Mouse (Mus musculus): ENCODE data around the gene Mtif3. TPM values are rescaled to one million over a fixed set of nuclear protein-coding genes. Genes with fewer than 3 reads are reported as not detected.

Gene Mtif3
- total and polyA plus RNA-seq, 3 experiments: 15.2 to 26.7 (median 25.6) TPM

- dilution Hi-C loops (cut with MboI; ENCODE audit: extremely low pct_ligation_motif_present, extremely low pct_unique_long_range_greater_than_20kb, low sequenced_read_pairs): no loop called here
- H3K9me3 ChIP-seq (replicated peaks; ENCODE audit: low read length): no peaks in the 10 kb centered on the region
- peak overlapping the region; percentile 23; the same call in 1 of the 2 replicates for H3K4me2 ChIP-seq (ENCODE audit: insufficient read depth, low read depth, poor library complexity, severe bottlenecking)
- H3K4me3 ChIP-seq (replicated peaks in 1 of 3; ENCODE audit: low read depth in 2 of 3, low read length in 2 of 3, poor library complexity in 1 of 3): no peak overlapping the region
- no peaks in the 10 kb centered on the region for H3K79me2 ChIP-seq (replicated peaks; ENCODE audit: control insufficient read depth, extremely low read depth, insufficient read depth, poor library complexity, severe bottlenecking)
- H3K9ac ChIP-seq (ENCODE audit: insufficient read depth, low read depth): no peak overlapping the region
- DNase-seq (ENCODE audit: extremely low read depth): peak; percentile 77
- peaks cover 0 to 6% of the 10 kb centered on the region in 2 experiments; a peak in 2 of 4 replicates for H3K4me1 ChIP-seq (ENCODE audit: control insufficient read depth in 1 of 2, insufficient read depth in 2 of 2)
- TF ChIP-seq CTCF (conservative IDR thresholded peaks at IDR 0.05 in 1 of 2, IDR thresholded peaks at IDR 0.05 in 1 of 2; ENCODE audit: low read depth in 2 of 2, low read length in 2 of 2) (peak; percentile 65 to 93), TBP (conservative IDR thresholded peaks at IDR 0.05; ENCODE audit: low read depth, low read length) (no peak), MAZ (IDR thresholded peaks at IDR 0.05; ENCODE audit: low read depth, low read length) (0 out of 2 replicates have a peak, but pooled peaks have one; percentile 20), RAD21 (IDR thresholded peaks at IDR 0.05; ENCODE audit: low read depth, low read length) (peak; percentile 92), MEF2A (IDR thresholded peaks at IDR 0.05; ENCODE audit: borderline replicate concordance, low read depth, low read length) (0 out of 2 replicates have a peak, but pooled peaks have one; percentile 22), HCFC1 (IDR thresholded peaks at IDR 0.05; ENCODE audit: low read depth, low read length) (no peak), PAX5 (IDR thresholded peaks at IDR 0.05; ENCODE audit: low read length) (no peak), POLR2AphosphoS2 (IDR thresholded peaks at IDR 0.05; ENCODE audit: low read depth, low read length) (no peak), ZNF384 (IDR thresholded peaks at IDR 0.05; ENCODE audit: low read depth, low read length) (no peak), SIN3A (IDR thresholded peaks at IDR 0.05; ENCODE audit: low read length) (no peak), NRF1 (IDR thresholded peaks at IDR 0.05; ENCODE audit: low read depth, low read length) (no peak), SMC3 (IDR thresholded peaks at IDR 0.05; ENCODE audit: low read depth, low read length) (peak; percentile 82), CHD1 (IDR thresholded peaks at IDR 0.05; ENCODE audit: low read depth, low read length) (no peak), BHLHE40 (IDR thresholded peaks at IDR 0.05; ENCODE audit: low read depth, low read length) (0 out of 2 replicates have a peak, but pooled peaks have one; percentile 5), MYC (IDR thresholded peaks at IDR 0.05; ENCODE audit: low read depth, low read length) (no peak), RCOR1 (conservative IDR thresholded peaks at IDR 0.05; ENCODE audit: low read depth, low read length) (no peak), JUN (IDR thresholded peaks at IDR 0.05; ENCODE audit: insufficient read depth, low read depth, low read length) (no peak), ELF1 (IDR thresholded peaks at IDR 0.05; ENCODE audit: low read depth, low read length) (peak; percentile 22; the same call in 1 of the 2 replicates), TCF12 (IDR thresholded peaks at IDR 0.05; ENCODE audit: low read depth, low read length) (no peak)
- H3K36me3 ChIP-seq (replicated peaks in 1 of 2; ENCODE audit: control insufficient read depth in 1 of 2, insufficient read depth in 1 of 2, low read length in 1 of 2): no peaks in the 10 kb centered on the region
- no peaks in the 10 kb centered on the region for H3K27me3 ChIP-seq (replicated peaks)
- in situ Hi-C loops (cut with MboI; ENCODE audit: low pct_ligation_motif_present, low pct_unique_long_range_greater_than_20kb, low sequenced_read_pairs): no loop called here
- no peak overlapping the region for H3K27ac ChIP-seq (ENCODE audit: insufficient read depth, low read depth)
These were observed 58.0 kb downstream of the Mtif3 start for GRCm38 (mm10) chr5:146905486-146906172.

DNA sequence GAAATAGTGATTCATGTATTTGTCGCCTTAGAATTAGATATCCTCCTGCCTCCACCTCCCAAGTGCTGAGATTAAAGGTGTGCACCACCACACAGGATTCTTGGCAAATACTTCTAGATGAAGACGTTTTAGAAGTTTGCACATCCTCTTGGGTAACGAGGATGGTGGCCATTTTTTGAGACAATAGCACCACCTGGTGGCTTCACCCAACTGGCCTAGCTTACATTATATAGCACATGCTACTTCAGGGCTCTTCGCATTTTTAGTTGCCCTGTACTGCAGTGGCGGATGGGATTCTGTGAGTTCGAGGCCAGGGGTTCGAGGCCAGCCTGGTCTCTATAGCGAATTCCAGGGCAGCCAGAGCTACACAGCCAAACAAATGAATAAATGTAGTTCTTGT lies 59.2 kb downstream of the Mtif3 start:
- Histone ChIP-seq H3K79me2 (replicated peaks; ENCODE audit: control insufficient read depth, extremely low read depth, insufficient read depth, poor library complexity, severe bottlenecking) (no peaks in the 10 kb centered on the region), H3K4me3 (replicated peaks in 1 of 3; ENCODE audit: low read depth in 2 of 3, low read length in 2 of 3, poor library complexity in 1 of 3) (no peak overlapping the region), H3K4me1 (ENCODE audit: control insufficient read depth in 1 of 2, insufficient read depth in 2 of 2) (peaks cover 0 to 6% of the 10 kb centered on the region in 2 experiments; a peak in 2 of 4 replicates), H3K9me3 (replicated peaks; ENCODE audit: low read length) (no peaks in the 10 kb centered on the region), H3K27me3 (replicated peaks) (no peaks in the 10 kb centered on the region), H3K27ac (ENCODE audit: insufficient read depth, low read depth) (no peak overlapping the region), H3K4me2 (ENCODE audit: insufficient read depth, low read depth, poor library complexity, severe bottlenecking) (no peak overlapping the region), H3K9ac (ENCODE audit: insufficient read depth, low read depth) (no peak overlapping the region), H3K36me3 (replicated peaks in 1 of 2; ENCODE audit: control insufficient read depth in 1 of 2, insufficient read depth in 1 of 2, low read length in 1 of 2) (no peaks in the 10 kb centered on the region)
- dilution Hi-C loops (cut with MboI; ENCODE audit: extremely low pct_ligation_motif_present, extremely low pct_unique_long_range_greater_than_20kb, low sequenced_read_pairs): no loop called here
- in situ Hi-C loops (cut with MboI; ENCODE audit: low pct_ligation_motif_present, low pct_unique_long_range_greater_than_20kb, low sequenced_read_pairs): no loop called here
- DNase-seq (ENCODE audit: extremely low read depth): peak; percentile 87
- 0 out of 2 replicates have a peak, but pooled peaks have one; percentile 30 for TF ChIP-seq BHLHE40 (IDR thresholded peaks at IDR 0.05; ENCODE audit: low read depth, low read length)
- no peak for TF ChIP-seq MEF2A (IDR thresholded peaks at IDR 0.05; ENCODE audit: borderline replicate concordance, low read depth, low read length)
- no peak for TF ChIP-seq NRF1 (IDR thresholded peaks at IDR 0.05; ENCODE audit: low read depth, low read length)
- TF ChIP-seq IRF4 (IDR thresholded peaks at IDR 0.05; ENCODE audit: low read depth, low read length): peak; percentile 48
- no peak for TF ChIP-seq USF1 (IDR thresholded peaks at IDR 0.05; ENCODE audit: low read depth, low read length)
- no peak for TF ChIP-seq MAZ (IDR thresholded peaks at IDR 0.05; ENCODE audit: low read depth, low read length)
- TF ChIP-seq ELF1 (IDR thresholded peaks at IDR 0.05; ENCODE audit: low read depth, low read length): no peak; the same call in 1 of the 2 replicates
- peak; percentile 96 for TF ChIP-seq MYC (IDR thresholded peaks at IDR 0.05; ENCODE audit: low read depth, low read length)
- TF ChIP-seq TBP (conservative IDR thresholded peaks at IDR 0.05; ENCODE audit: low read depth, low read length): no peak
- no peak for TF ChIP-seq MXI1 (IDR thresholded peaks at IDR 0.05; ENCODE audit: low read depth, low read length)
- TF ChIP-seq CTCF (conservative IDR thresholded peaks at IDR 0.05 in 1 of 2, IDR thresholded peaks at IDR 0.05 in 1 of 2; ENCODE audit: low read depth in 2 of 2, low read length in 2 of 2): peak; percentile 70 to 98
- TF ChIP-seq POLR2AphosphoS2 (IDR thresholded peaks at IDR 0.05; ENCODE audit: low read depth, low read length): no peak
- TF ChIP-seq EP300 (IDR thresholded peaks at IDR 0.05; ENCODE audit: low read length): no peak
- no peak for TF ChIP-seq GABPA (IDR thresholded peaks at IDR 0.05; ENCODE audit: insufficient replicate concordance, low read depth, low read length)
- peak; percentile 29; the same call in 1 of the 2 replicates for TF ChIP-seq JUN (IDR thresholded peaks at IDR 0.05; ENCODE audit: insufficient read depth, low read depth, low read length)
- no peak for TF ChIP-seq ZMIZ1 (IDR thresholded peaks at IDR 0.05; ENCODE audit: low read depth, low read length)
- TF ChIP-seq PAX5 (IDR thresholded peaks at IDR 0.05; ENCODE audit: low read length): no peak
- TF ChIP-seq RCOR1 (conservative IDR thresholded peaks at IDR 0.05; ENCODE audit: low read depth, low read length): no peak
- TF ChIP-seq JUND (conservative IDR thresholded peaks at IDR 0.05; ENCODE audit: low read depth, low read length): no peak
- peak; percentile 56; the same call in 1 of the 2 replicates for TF ChIP-seq TCF12 (IDR thresholded peaks at IDR 0.05; ENCODE audit: low read depth, low read length)
- TF ChIP-seq USF2 (conservative IDR thresholded peaks at IDR 0.05; ENCODE audit: low read depth, low read length): no peak
